Mouse (Mus musculus): ENCODE measurements around the gene Sox8. TPM values are rescaled to one million over a fixed set of nuclear protein-coding genes. Genes with fewer than 3 reads are reported as not detected.

Sox8 gene
- 7.1 and 8.0 TPM in 2 replicates for polyA plus RNA-seq (2014; fragmentation: Nextera tagmentation; extraction: Ambion mirVana)

DNA sequence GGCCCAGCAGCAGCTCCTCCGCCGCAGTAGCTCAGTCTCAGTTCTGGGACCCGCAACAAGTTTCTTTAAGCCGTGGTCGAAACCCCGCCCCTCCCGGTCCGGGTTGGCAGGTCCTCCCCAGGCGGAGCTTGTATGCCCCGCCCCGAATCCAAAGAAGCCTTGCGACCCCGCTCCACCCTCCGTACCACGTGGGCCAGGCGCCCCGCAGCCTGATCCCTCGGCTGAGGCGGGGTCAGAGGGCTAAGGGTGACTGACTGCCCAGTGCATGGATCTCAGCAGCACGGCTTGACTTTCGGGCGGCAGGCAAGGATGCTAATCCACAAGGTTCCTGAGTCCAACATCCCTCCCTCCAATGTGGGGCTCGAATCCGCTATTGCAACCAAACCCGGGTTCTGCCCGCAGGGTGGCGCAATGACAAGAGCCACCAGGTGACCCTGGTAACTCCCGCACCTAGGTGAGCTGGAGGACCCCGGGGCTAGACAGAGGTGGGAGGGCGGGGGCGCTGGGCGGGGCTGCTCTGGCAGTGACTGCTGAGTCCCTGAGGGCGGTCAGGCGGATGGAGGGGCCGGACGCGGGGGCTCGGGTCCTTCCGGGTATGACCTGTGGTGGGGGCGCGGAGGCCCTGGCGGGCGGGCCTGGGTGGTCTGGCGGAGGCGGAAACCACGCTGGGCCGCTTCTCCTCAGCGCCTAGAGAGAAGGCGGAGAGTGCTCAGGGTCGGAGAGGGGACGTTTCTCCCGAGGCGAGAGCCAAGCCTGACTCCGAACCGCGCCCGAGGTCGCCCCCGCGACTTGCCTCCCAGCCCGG, at the start of gene Sox8:
Gene Sox8 (minus strand): TSS at position 39 of the 805 bp plus-strand sequence.
- Histone ChIP-seq H3K27ac (ENCODE audit: low read length) (no peak within 1 kb of the TSS), H3K4me1 (ENCODE audit: control insufficient read depth, insufficient read depth, low read length) (0 out of 2 replicates have a peak, but pooled peaks cover 7% of the 10 kb centered on the region), H3K9me3 (ENCODE audit: control insufficient read depth, low read depth, low read length) (no peaks in the 10 kb centered on the region), H3K36me3 (ENCODE audit: control insufficient read depth, insufficient read depth, low read length) (no peaks in the 10 kb centered on the region), H3K27me3 (ENCODE audit: control insufficient read depth, insufficient read depth, low read length) (peaks cover 9% of the 10 kb centered on the region), H3K4me2 (replicated peaks; ENCODE audit: low read depth, low read length) (peak within 1 kb of the TSS; percentile 98), H3K9ac (replicated peaks; ENCODE audit: low read depth, low read length) (peak within 1 kb of the TSS; percentile 46; the same call in 1 of the 2 replicates), H3K4me3 (ENCODE audit: low read depth, low read length) (peak within 1 kb of the TSS; percentile 49)
- under 1% methylated on average over 56 of the region's 61 CpGs for WGBS
- ATAC-seq (ENCODE audit: insufficient number of reproducible peaks, insufficient read depth, low FRiP score, low read depth), result peak; percentile 84

DNA sequence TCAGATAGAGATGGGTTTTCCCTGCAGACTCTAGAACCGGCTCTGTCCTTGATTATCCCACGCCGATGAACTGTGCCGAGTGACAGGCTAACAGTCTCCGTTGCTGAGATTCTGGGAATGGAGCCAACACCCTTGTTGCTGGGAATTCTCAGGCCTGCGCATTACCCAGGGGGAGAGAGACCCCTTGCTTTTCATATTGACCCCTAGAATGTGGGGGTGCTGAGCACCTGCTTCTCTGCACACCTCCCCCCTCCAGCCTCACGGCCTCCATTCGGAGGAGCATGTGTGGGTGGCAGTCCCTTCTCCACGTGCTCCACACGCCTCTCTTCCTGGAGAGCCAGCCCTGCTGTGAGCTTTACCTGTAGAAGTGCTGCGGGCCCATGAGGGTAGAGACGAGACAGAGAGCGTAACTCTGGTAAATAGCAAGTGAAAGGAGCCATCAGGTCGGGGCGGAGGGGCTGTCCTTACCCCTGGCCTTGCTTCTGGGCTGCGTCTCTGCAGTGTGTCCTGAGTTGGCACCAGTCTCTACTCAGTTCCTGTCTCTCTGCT, 48.1 kb upstream of the Sox8 start:
- no peak overlapping the region for H3K9ac ChIP-seq (replicated peaks; ENCODE audit: low read depth, low read length)
- 43% methylated on average over 16 of the region's 16 CpGs for WGBS
- 0 out of 2 replicates have a peak, but pooled peaks cover 4% of the 10 kb centered on the region for H3K4me1 ChIP-seq (ENCODE audit: control insufficient read depth, insufficient read depth, low read length)
- peak overlapping the region; percentile 71; the same call in 1 of the 2 replicates for H3K27ac ChIP-seq (ENCODE audit: low read length)
- peaks cover 4% of the 10 kb centered on the region for H3K36me3 ChIP-seq (ENCODE audit: control insufficient read depth, insufficient read depth, low read length)
- H3K4me2 ChIP-seq (replicated peaks; ENCODE audit: low read depth, low read length), result no peak overlapping the region
- H3K9me3 ChIP-seq (ENCODE audit: control insufficient read depth, low read depth, low read length), result no peaks in the 10 kb centered on the region
- no peak overlapping the region for H3K4me3 ChIP-seq (ENCODE audit: low read depth, low read length)
- peak; percentile 74 for ATAC-seq (ENCODE audit: insufficient number of reproducible peaks, insufficient read depth, low FRiP score, low read depth)
- H3K27me3 ChIP-seq (ENCODE audit: control insufficient read depth, insufficient read depth, low read length), result no peaks in the 10 kb centered on the region

DNA sequence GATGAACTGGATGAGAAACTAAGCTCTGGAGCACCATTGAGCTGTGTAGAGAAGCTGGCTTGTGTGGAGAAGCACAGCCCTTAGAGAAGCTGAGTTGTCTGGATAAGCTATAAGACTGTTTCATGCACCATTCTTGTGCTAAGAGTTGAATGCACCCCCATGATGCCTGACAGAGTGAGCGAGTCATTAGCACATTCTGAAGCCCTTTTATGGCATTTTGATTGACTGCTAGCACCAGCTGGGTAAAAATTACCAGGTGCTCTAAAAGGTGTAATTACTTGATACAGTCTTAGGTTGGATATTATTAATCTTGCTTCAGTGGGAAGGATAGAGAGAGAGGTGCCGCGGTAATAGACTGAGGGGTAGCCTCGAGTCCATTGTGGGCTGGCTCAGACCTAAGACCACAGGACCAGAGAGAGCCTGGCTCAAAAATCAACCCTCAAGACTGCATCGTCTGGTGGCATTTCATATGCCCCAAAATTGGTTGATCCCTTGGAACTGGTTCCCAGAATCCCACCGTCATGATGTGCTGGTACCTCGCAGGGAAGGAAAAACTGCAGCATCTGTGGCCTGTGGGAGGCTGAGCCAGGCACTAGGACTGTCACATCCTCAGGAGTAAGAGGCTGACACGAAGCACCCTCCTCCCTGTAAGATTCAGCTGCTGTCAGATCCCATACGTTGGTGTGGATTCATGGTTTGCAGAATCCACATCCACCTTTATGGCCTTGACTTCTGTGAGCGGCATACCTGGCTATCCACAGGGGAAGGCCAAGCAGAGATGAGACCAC, 44.4 kb upstream of the Sox8 start:
- 91% methylated on average over 10 of the region's 10 CpGs for WGBS
- Histone ChIP-seq H3K4me1 (ENCODE audit: control insufficient read depth, insufficient read depth, low read length) (peaks cover 10% of the 10 kb centered on the region), H3K27ac (ENCODE audit: low read length) (no peak overlapping the region), H3K36me3 (ENCODE audit: control insufficient read depth, insufficient read depth, low read length) (peaks cover 4% of the 10 kb centered on the region; the same call in 1 of the 2 replicates), H3K4me2 (replicated peaks; ENCODE audit: low read depth, low read length) (no peak overlapping the region), H3K27me3 (ENCODE audit: control insufficient read depth, insufficient read depth, low read length) (no peaks in the 10 kb centered on the region), H3K9ac (replicated peaks; ENCODE audit: low read depth, low read length) (no peak overlapping the region), H3K4me3 (ENCODE audit: low read depth, low read length) (no peak overlapping the region), H3K9me3 (ENCODE audit: control insufficient read depth, low read depth, low read length) (no peaks in the 10 kb centered on the region)
- no peak for ATAC-seq (ENCODE audit: insufficient number of reproducible peaks, insufficient read depth, low FRiP score, low read depth)

DNA sequence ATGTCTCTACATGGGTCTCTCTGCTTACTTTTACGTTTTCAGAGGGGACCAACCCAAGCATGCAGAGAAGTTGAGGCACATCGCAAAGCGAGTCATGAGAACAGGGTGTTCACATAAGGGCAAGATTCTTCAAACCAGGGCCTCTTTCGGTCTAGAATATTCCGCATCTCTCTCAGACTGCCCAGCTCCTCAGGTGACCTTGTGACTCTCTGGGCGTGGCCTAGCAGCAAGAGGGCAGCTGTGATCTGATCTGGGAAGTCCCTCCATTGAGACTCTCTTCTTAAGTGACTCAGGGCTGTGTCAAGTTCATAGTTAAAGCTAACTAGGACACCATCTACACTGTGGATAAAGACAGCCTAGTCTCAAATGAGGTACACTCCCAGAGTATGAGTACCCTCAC, 42.8 kb upstream of the Sox8 start:
- no peak overlapping the region for H3K4me2 ChIP-seq (replicated peaks; ENCODE audit: low read depth, low read length)
- ATAC-seq (ENCODE audit: insufficient number of reproducible peaks, insufficient read depth, low FRiP score, low read depth), result no peak
- no peak overlapping the region for H3K4me3 ChIP-seq (ENCODE audit: low read depth, low read length)
- H3K27me3 ChIP-seq (ENCODE audit: control insufficient read depth, insufficient read depth, low read length), result no peaks in the 10 kb centered on the region
- no peaks in the 10 kb centered on the region for H3K9me3 ChIP-seq (ENCODE audit: control insufficient read depth, low read depth, low read length)
- peaks cover 4% of the 10 kb centered on the region; the same call in 1 of the 2 replicates for H3K36me3 ChIP-seq (ENCODE audit: control insufficient read depth, insufficient read depth, low read length)
- H3K9ac ChIP-seq (replicated peaks; ENCODE audit: low read depth, low read length), result no peak overlapping the region
- whole genome bisulfite sequencing, result 93% methylated on average over 6 of the region's 6 CpGs
- no peak overlapping the region for H3K27ac ChIP-seq (ENCODE audit: low read length)
- peaks cover 14% of the 10 kb centered on the region for H3K4me1 ChIP-seq (ENCODE audit: control insufficient read depth, insufficient read depth, low read length)

DNA sequence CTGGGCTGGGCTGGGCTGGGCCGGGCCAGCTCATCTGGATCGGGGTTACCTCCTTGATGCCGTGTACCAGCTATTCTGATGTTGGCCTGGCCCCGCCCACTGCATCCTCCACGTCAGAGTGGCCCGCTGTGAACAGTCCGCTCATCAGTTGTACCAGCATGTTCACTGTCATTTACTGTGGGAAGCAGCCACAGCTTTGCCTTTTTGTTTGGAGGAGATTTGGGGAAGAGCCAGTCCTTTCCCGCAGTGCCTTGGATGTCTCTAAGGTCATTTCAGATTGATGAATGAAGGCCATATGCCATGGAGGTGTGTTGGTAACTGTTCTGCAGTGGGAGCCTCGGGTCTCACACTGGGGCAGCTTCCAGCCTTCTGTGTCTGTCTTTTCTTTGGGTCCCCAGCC, 42.1 kb upstream of the Sox8 start:
- Histone ChIP-seq H3K9me3 (ENCODE audit: control insufficient read depth, low read depth, low read length) (no peaks in the 10 kb centered on the region), H3K36me3 (ENCODE audit: control insufficient read depth, insufficient read depth, low read length) (peaks cover 4% of the 10 kb centered on the region; the same call in 1 of the 2 replicates), H3K27me3 (ENCODE audit: control insufficient read depth, insufficient read depth, low read length) (no peaks in the 10 kb centered on the region), H3K9ac (replicated peaks; ENCODE audit: low read depth, low read length) (no peak overlapping the region), H3K4me3 (ENCODE audit: low read depth, low read length) (no peak overlapping the region), H3K4me1 (ENCODE audit: control insufficient read depth, insufficient read depth, low read length) (peaks cover 14% of the 10 kb centered on the region), H3K4me2 (replicated peaks; ENCODE audit: low read depth, low read length) (no peak overlapping the region), H3K27ac (ENCODE audit: low read length) (no peak overlapping the region)
- no peak for ATAC-seq (ENCODE audit: insufficient number of reproducible peaks, insufficient read depth, low FRiP score, low read depth)
- 76% methylated on average over 9 of the region's 9 CpGs for WGBS

DNA sequence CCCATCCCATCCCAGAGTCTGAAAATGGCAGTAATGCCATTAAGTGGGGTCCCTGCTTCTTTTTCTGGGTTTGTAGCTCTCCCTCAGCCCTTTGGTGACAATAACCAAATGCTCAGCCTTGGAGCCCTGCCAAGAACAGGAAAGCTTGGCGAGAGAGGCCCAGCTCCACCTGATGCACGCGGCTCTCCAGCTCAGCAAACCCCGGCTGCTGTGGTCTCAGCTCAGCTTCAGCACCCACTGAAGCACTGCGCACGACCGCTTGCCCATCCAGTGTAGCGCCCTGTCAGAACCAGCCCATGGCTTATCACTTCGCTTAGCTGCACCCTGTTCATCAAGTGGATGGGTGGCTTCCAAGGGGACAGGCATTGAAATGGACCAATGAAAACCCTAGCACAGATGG, 39.7 kb upstream of the Sox8 start:
- Histone ChIP-seq H3K27ac (ENCODE audit: low read length) (peak overlapping the region; percentile 55), H3K27me3 (ENCODE audit: control insufficient read depth, insufficient read depth, low read length) (no peaks in the 10 kb centered on the region), H3K4me3 (ENCODE audit: low read depth, low read length) (no peak overlapping the region), H3K9ac (replicated peaks; ENCODE audit: low read depth, low read length) (no peak overlapping the region), H3K4me2 (replicated peaks; ENCODE audit: low read depth, low read length) (no peak overlapping the region), H3K9me3 (ENCODE audit: control insufficient read depth, low read depth, low read length) (no peaks in the 10 kb centered on the region), H3K36me3 (ENCODE audit: control insufficient read depth, insufficient read depth, low read length) (peaks cover 4% of the 10 kb centered on the region; the same call in 1 of the 2 replicates), H3K4me1 (ENCODE audit: control insufficient read depth, insufficient read depth, low read length) (peaks cover 14% of the 10 kb centered on the region)
- WGBS, result 47% methylated on average over 9 of the region's 9 CpGs
- peak; percentile 60; the same call in 1 of the 2 replicates for ATAC-seq (ENCODE audit: insufficient number of reproducible peaks, insufficient read depth, low FRiP score, low read depth)

DNA sequence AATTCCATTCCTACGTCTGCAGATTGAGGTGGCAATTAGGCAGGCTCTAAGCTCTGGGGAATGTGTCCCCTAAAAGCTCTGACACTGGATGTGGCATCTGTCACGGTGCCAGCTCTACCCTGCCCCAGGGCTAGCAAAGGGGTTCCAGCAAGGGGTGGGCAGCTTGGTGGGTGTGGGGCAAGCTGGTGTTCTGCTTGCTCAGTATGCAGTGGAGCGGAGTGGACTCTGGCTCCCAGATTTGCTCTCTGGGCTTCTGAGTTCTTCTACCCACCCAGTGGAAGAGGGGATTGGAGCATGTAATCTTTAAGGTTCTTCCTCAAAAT, 39.0 kb upstream of the Sox8 start:
- H3K27ac ChIP-seq (ENCODE audit: low read length), result peak overlapping the region; percentile 55; the same call in 1 of the 2 replicates
- no peak for ATAC-seq (ENCODE audit: insufficient number of reproducible peaks, insufficient read depth, low FRiP score, low read depth)
- H3K4me1 ChIP-seq (ENCODE audit: control insufficient read depth, insufficient read depth, low read length), result peaks cover 14% of the 10 kb centered on the region
- no peak overlapping the region for H3K9ac ChIP-seq (replicated peaks; ENCODE audit: low read depth, low read length)
- no peaks in the 10 kb centered on the region for H3K9me3 ChIP-seq (ENCODE audit: control insufficient read depth, low read depth, low read length)
- H3K27me3 ChIP-seq (ENCODE audit: control insufficient read depth, insufficient read depth, low read length), result no peaks in the 10 kb centered on the region
- H3K36me3 ChIP-seq (ENCODE audit: control insufficient read depth, insufficient read depth, low read length), result 0 out of 2 replicates have a peak, but pooled peaks cover 4% of the 10 kb centered on the region
- no peak overlapping the region for H3K4me3 ChIP-seq (ENCODE audit: low read depth, low read length)
- no peak overlapping the region for H3K4me2 ChIP-seq (replicated peaks; ENCODE audit: low read depth, low read length)
- 67% methylated on average over 3 of the region's 3 CpGs for WGBS

DNA sequence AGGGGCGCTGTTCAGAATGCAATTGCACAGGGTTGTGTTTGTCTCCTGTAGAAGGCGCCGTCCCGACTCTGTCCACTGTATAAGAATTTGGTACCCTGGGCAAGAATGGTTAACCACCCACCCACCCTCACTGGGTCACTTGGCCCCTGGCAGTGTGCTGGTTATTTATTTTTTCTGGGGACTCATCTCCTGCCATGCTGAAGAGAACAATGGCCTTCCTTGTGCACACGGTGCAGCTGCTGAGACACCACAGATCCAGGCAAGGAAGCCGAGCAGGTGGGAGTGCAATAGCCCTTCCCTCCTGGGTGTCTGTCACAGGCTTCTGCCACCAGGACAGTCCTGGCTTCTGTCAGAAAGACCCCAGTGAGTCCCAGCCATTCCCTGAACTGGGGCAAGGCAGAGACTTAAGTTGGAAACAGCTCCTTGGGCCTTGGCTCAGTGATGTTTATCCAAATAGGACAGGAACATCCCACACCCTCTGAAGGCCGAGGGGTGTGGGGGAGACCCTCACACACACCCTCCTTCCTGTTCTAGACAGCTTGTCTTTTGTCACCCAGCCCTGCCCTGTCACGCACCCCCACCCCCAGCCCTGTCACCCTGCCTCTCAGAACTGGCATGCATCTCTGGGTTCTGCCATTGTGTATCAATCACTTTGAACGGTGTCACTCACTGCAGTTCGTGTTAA, 38.5 kb upstream of the Sox8 start:
- Histone ChIP-seq H3K27ac (ENCODE audit: low read length) (peak overlapping the region; percentile 55; the same call in 1 of the 2 replicates), H3K4me1 (ENCODE audit: control insufficient read depth, insufficient read depth, low read length) (peaks cover 17% of the 10 kb centered on the region), H3K36me3 (ENCODE audit: control insufficient read depth, insufficient read depth, low read length) (0 out of 2 replicates have a peak, but pooled peaks cover under 1% of the 10 kb centered on the region), H3K27me3 (ENCODE audit: control insufficient read depth, insufficient read depth, low read length) (no peaks in the 10 kb centered on the region), H3K4me3 (ENCODE audit: low read depth, low read length) (no peak overlapping the region), H3K9me3 (ENCODE audit: control insufficient read depth, low read depth, low read length) (no peaks in the 10 kb centered on the region), H3K4me2 (replicated peaks; ENCODE audit: low read depth, low read length) (no peak overlapping the region), H3K9ac (replicated peaks; ENCODE audit: low read depth, low read length) (no peak overlapping the region)
- 62% methylated on average over 10 of the region's 10 CpGs for WGBS
- no peak for ATAC-seq (ENCODE audit: insufficient number of reproducible peaks, insufficient read depth, low FRiP score, low read depth)

Data from stomach, embryonic 14.5 days (tissue).